Mouse (Mus musculus) thymus, adult 2 months (tissue): ENCODE measurements around the gene Gm3500. TPM values are rescaled to one million over a fixed set of nuclear protein-coding genes. Genes with fewer than 3 reads are reported as not detected.
"Not testable (repeated sequence)": the region's sequence is repeated elsewhere in the genome, so short reads cannot be mapped to it uniquely, and the experiment has no call there.

ENCODE experiments used
- DNase-seq: peaks from one replicate; pipeline ENCODE4 v3.0.0; 2021
- H3K27ac ChIP-seq: fragments of 200-500 bp; 2 replicates; pipeline ENCODE4 v1.5.1; 2012; ENCODE audit warnings: low read length, control low read depth; ENCODE audit not compliant: control insufficient read depth, insufficient read depth
- H3K27me3 ChIP-seq: fragments of 200-500 bp; 2 replicates; pipeline ENCODE4 v1.6.1; 2012; ENCODE audit warnings: mild to moderate bottlenecking, low read length, moderate library complexity, mixed read lengths; ENCODE audit not compliant: control insufficient read depth, insufficient read depth
- H3K36me3 ChIP-seq: fragments of 200-500 bp; 2 replicates; pipeline ENCODE4 v1.6.1; 2012; ENCODE audit warnings: mild to moderate bottlenecking, low read length, moderate library complexity; ENCODE audit not compliant: control insufficient read depth, insufficient read depth
- H3K4me1 ChIP-seq: fragments of 200-500 bp; replicated peaks from 2 replicates; pipeline ENCODE4 v1.6.1; 2012; ENCODE audit warnings: low read length; ENCODE audit not compliant: control insufficient read depth, insufficient read depth
- H3K4me3 ChIP-seq: fragments of 200-500 bp; 2 replicates; pipeline ENCODE4 v1.5.1; 2012; ENCODE audit warnings: mild to moderate bottlenecking, low read length, control low read depth, moderate library complexity; ENCODE audit not compliant: control insufficient read depth, insufficient read depth
- WGBS: fragments of 180-500 bp; shearing (Covaris S2); methylation state at CpG from one replicate; pipeline ENCODE4 v1.1.7; 2018; 5-methylcytosine and 5-hydroxymethylcytosine counted together
- polyA plus RNA-seq: library from polyadenylated mRNA; depleted of rRNA; stranded (reverse); fragments of >200 nt; gene quantifications from 2 replicates; pipeline ENCODE4 v1.2.3, GENCODE M21; 2012; rRNA removed

The Gm3500 gene
- not detected in 2 replicates for polyA plus RNA-seq

DNA sequence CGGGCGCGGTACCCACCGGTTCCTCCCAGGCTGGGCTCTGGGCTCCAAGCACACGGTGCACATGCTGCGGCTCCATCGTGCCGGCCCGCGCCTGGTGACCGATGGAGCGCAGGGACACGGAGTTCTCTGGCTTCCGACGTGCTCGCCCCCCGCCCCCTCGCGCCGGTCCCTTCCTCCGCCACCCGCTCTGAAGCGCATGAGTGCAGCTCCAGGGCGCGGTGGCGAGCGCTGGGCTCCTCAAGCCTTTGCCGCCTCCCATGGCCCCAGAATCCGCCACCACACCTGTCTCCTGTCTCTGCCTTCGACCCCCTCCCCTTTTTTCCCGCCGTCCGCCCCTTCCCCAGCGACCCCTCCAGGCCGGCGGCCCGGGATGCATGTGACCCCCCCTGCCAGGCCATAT is at the start of gene Gm3500:
TSS of gene Gm3500 (minus strand) at position 101 of the 400 bp plus-strand sequence.
- H3K36me3 ChIP-seq, H3K27ac ChIP-seq, H3K4me3 ChIP-seq, H3K27me3 ChIP-seq, H3K4me1 ChIP-seq, DNase-seq: not testable (repeated sequence)
- WGBS: no CpG with 5 or more reads among the region's 37 CpGs

- H3K27me3 ChIP-seq, DNase-seq, H3K36me3 ChIP-seq, H3K4me3 ChIP-seq, H3K27ac ChIP-seq, H3K4me1 ChIP-seq: not testable (repeated sequence)
- WGBS: no CpG with 5 or more reads among the region's 2 CpGs
These were observed 54.0 kb downstream of the Gm3500 start, which contains the start of gene Gm3542 for GRCm38 (mm10) chr14:5334828-5335227. Gene Gm3542, minus strand, starts transcription at chr14:5334928.

Other genes starting within 250 kb of the Gm3500 start
- gene Gm3317, start 224.5 kb downstream of the Gm3500 start, polyA plus RNA-seq: not detected in 2 replicates
- gene Gm8271, start 203.3 kb downstream of the Gm3500 start, polyA plus RNA-seq: not detected in 2 replicates
- gene Gm3526, start 128.5 kb downstream of the Gm3500 start, polyA plus RNA-seq: not detected in 2 replicates
- gene Gm3542, start 54.1 kb downstream of the Gm3500 start, polyA plus RNA-seq: not detected in 2 replicates
- gene Gm3194, start 66.4 kb upstream of the Gm3500 start, polyA plus RNA-seq: 0.09 and 0.20 TPM in 2 replicates
- gene Gm8246, start 88.8 kb upstream of the Gm3500 start, polyA plus RNA-seq: not detected in 2 replicates
- gene Gm3187, start 95.2 kb upstream of the Gm3500 start, polyA plus RNA-seq: not detected in 2 replicates
- gene Gm3488, start 112.6 kb upstream of the Gm3500 start, polyA plus RNA-seq: 0.14 and 0.24 TPM in 2 replicates
- gene Gm3532, start 149.4 kb upstream of the Gm3500 start, polyA plus RNA-seq: not detected in 2 replicates
- gene Gm8265, start 244.0 kb upstream of the Gm3500 start, polyA plus RNA-seq: not detected in 2 replicates